Mouse (Mus musculus): ENCODE results near the gene 1810013L24Rik. TPM values are rescaled to one million over a fixed set of nuclear protein-coding genes. Genes with fewer than 3 reads are reported as not detected.

The 1810013L24Rik gene
- polyA plus RNA-seq, 1 experiment from 2014 or later, result 20.5 TPM

DNA sequence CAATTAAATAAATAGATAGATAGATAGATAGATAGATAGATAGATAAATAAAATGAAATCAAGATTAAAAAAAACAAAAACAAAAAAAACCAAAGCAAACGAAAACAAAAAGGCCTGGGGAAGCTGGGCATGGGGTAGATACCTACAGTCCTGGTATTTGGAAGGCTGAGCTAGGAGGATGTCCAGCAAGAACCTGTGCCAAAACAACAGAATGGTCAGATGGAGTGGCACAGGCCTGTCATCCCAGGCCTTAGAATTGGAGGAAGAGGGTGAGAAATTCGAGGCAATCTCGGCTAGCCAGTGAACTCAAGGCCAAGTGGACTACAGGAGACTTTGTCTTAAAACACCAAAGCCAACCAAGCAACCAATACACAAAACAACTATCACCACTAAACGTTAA is 12.0 kb upstream of the 1810013L24Rik start:
- WGBS, result 79% methylated on average over 4 of the region's 4 CpGs
- Histone ChIP-seq H3K27ac (no peak overlapping the region), H3K4me1 (no peaks in the 10 kb centered on the region), H3K4me3 (no peak overlapping the region), H3K9me3 (replicated peaks) (no peaks in the 10 kb centered on the region), H3K27me3 (ENCODE audit: low read depth, poor library complexity, severe bottlenecking) (no peaks in the 10 kb centered on the region), H3K36me3 (no peaks in the 10 kb centered on the region)
- no peak for DNase-seq (ENCODE audit: low spot score)

GRCm38 (mm10) chr16:8821429-8821828 is 8.5 kb upstream of the 1810013L24Rik start:
- Histone ChIP-seq H3K27ac (no peak overlapping the region), H3K27me3 (ENCODE audit: low read depth, poor library complexity, severe bottlenecking) (no peaks in the 10 kb centered on the region), H3K4me3 (no peak overlapping the region), H3K4me1 (no peaks in the 10 kb centered on the region), H3K9me3 (replicated peaks) (no peaks in the 10 kb centered on the region), H3K36me3 (no peaks in the 10 kb centered on the region)
- DNase-seq (ENCODE audit: low spot score), result no peak
- WGBS, result 96% methylated on average over 1 of the region's 1 CpGs

GRCm38 (mm10) chr16:8822586-8822985 is 7.3 kb upstream of the 1810013L24Rik start:
- Histone ChIP-seq H3K4me1 (no peaks in the 10 kb centered on the region), H3K9me3 (replicated peaks) (no peaks in the 10 kb centered on the region), H3K4me3 (no peak overlapping the region), H3K36me3 (no peaks in the 10 kb centered on the region), H3K27ac (no peak overlapping the region), H3K27me3 (ENCODE audit: low read depth, poor library complexity, severe bottlenecking) (no peaks in the 10 kb centered on the region)
- WGBS, result 84% methylated on average over 4 of the region's 4 CpGs
- DNase-seq (ENCODE audit: low spot score), result no peak

DNA sequence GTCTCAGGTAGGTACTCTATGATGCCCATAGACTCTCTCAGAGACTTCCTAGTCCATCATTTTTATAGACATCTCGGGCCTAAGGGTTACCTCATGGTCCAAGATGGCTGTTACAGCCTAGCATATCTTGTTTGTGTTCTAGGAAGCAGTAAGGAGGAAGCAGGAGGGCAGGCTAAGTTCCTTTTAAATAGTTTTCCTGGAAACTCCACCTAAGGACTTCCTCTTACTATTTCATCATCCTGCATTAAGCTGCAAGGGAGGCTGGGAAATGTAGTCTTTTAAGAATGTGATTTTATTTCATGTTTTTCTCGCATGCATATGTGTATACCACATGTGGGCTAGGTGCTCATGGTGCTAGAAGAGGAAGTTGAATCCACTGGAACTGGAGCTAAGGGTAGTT is 6.2 kb upstream of the 1810013L24Rik start:
- Histone ChIP-seq H3K36me3 (no peaks in the 10 kb centered on the region), H3K27me3 (ENCODE audit: low read depth, poor library complexity, severe bottlenecking) (no peaks in the 10 kb centered on the region), H3K27ac (no peak overlapping the region), H3K4me1 (no peaks in the 10 kb centered on the region), H3K9me3 (replicated peaks) (no peaks in the 10 kb centered on the region), H3K4me3 (no peak overlapping the region)
- no peak for DNase-seq (ENCODE audit: low spot score)
- 84% methylated on average over 2 of the region's 2 CpGs for WGBS

- no peak overlapping the region for H3K27ac ChIP-seq
- no peaks in the 10 kb centered on the region for H3K9me3 ChIP-seq (replicated peaks)
- H3K4me3 ChIP-seq, result no peak overlapping the region
- H3K27me3 ChIP-seq (ENCODE audit: low read depth, poor library complexity, severe bottlenecking), result no peaks in the 10 kb centered on the region
- peaks cover 7% of the 10 kb centered on the region for H3K36me3 ChIP-seq
- WGBS, result 88% methylated on average over 7 of the region's 7 CpGs
- H3K4me1 ChIP-seq, result peaks cover 10% of the 10 kb centered on the region
- no peak for DNase-seq (ENCODE audit: low spot score)
Measured at GRCm38 (mm10) chr16:8827366-8827765, 2.5 kb upstream of the 1810013L24Rik start.

GRCm38 (mm10) chr16:8828636-8829563 is 1.0 kb upstream of the 1810013L24Rik start:
- 13% methylated on average over 33 of the region's 33 CpGs for WGBS
- Histone ChIP-seq H3K4me3 (peak overlapping the region; percentile 83), H3K27ac (peak overlapping the region; percentile 83), H3K9me3 (replicated peaks) (no peaks in the 10 kb centered on the region), H3K27me3 (ENCODE audit: low read depth, poor library complexity, severe bottlenecking) (no peaks in the 10 kb centered on the region), H3K36me3 (peaks cover 22% of the 10 kb centered on the region), H3K4me1 (peaks cover 10% of the 10 kb centered on the region)
- DNase-seq (ENCODE audit: low spot score), result peak; percentile 70

DNA sequence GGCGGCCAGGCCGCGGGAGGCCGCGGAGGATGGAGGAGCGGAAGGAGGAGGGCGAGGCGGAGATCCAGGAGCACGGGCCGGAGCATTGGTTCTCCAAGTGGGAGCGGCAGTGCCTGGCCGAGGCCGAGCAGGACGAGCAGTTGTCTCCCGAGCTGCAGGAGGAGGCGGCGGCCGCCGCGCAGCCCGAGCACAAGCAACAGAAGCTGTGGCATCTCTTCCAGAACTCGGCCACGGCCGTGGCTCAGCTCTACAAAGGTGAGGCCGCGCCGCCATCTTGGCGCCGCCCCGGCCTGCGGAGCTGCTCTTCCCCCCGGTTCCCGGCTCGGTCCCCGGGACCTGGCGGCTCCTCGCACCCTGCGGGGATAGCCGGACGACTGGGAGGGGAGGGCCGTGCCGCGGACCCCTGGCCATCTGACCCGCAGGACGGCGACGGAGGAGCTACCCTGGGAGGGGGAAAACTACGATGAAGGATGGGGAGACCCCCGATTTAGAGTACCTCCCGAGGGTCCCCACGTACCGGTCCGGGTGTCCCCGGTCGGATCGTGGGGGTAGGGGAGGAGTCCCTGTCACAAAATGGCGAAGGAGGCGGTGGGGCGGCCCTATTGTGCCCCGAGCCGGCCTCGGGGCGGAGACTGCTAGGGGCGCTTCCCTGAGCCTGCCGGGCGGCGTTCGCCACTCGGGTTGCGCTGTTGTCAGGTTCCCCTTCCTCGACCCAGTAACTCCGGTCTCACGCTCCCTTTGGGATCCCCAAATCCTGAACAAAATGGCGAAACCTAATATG is 721 bp downstream of the 1810013L24Rik start:
- peaks cover 10% of the 10 kb centered on the region for H3K4me1 ChIP-seq
- DNase-seq (ENCODE audit: low spot score), result peak; percentile 75
- H3K36me3 ChIP-seq, result peaks cover 39% of the 10 kb centered on the region
- no peaks in the 10 kb centered on the region for H3K9me3 ChIP-seq (replicated peaks)
- H3K27me3 ChIP-seq (ENCODE audit: low read depth, poor library complexity, severe bottlenecking), result no peaks in the 10 kb centered on the region
- under 1% methylated on average over 73 of the region's 74 CpGs for WGBS
- H3K27ac ChIP-seq, result peak overlapping the region; percentile 94
- peak overlapping the region; percentile 83 for H3K4me3 ChIP-seq

DNA sequence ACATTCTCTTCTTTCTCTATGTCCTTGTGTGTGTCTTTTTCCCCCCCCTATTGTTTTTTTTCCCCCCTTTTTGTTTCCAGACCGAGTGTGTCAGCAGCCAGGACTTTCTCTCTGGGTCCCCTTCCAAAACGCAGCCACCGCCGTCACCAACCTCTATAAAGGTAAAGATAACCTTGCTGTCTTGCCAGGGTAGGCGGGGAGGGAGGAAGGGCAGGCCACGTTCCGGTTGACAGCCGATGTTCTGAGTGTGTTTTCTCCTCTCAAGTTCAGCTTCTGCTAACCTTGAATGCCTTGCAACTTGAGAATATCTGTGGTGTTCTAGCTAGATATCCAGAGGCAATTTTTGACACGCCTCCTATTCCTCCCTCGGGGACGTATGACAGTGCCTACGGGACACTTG is 1.3 kb downstream of the 1810013L24Rik start:
- Histone ChIP-seq H3K36me3 (peaks cover 45% of the 10 kb centered on the region), H3K27ac (peak overlapping the region; percentile 94), H3K27me3 (ENCODE audit: low read depth, poor library complexity, severe bottlenecking) (no peaks in the 10 kb centered on the region), H3K4me1 (peaks cover 10% of the 10 kb centered on the region), H3K9me3 (replicated peaks) (no peaks in the 10 kb centered on the region), H3K4me3 (peak overlapping the region; percentile 83)
- peak; percentile 34 for DNase-seq (ENCODE audit: low spot score)
- 16% methylated on average over 12 of the region's 12 CpGs for WGBS

GRCm38 (mm10) chr16:8836876-8837275 is 7.0 kb downstream of the 1810013L24Rik start:
- 98% methylated on average over 1 of the region's 1 CpGs for WGBS
- H3K4me3 ChIP-seq, result no peak overlapping the region
- H3K9me3 ChIP-seq (replicated peaks), result no peaks in the 10 kb centered on the region
- peaks cover 95% of the 10 kb centered on the region for H3K36me3 ChIP-seq
- H3K27me3 ChIP-seq (ENCODE audit: low read depth, poor library complexity, severe bottlenecking), result no peaks in the 10 kb centered on the region
- DNase-seq (ENCODE audit: low spot score), result no peak
- H3K27ac ChIP-seq, result no peak overlapping the region
- peaks cover 1% of the 10 kb centered on the region; the same call in 1 of the 2 replicates for H3K4me1 ChIP-seq

- no peak overlapping the region for H3K27ac ChIP-seq
- no peaks in the 10 kb centered on the region for H3K9me3 ChIP-seq (replicated peaks)
- peaks cover 97% of the 10 kb centered on the region for H3K36me3 ChIP-seq
- H3K27me3 ChIP-seq (ENCODE audit: low read depth, poor library complexity, severe bottlenecking), result no peaks in the 10 kb centered on the region
- H3K4me1 ChIP-seq, result no peaks in the 10 kb centered on the region
- DNase-seq (ENCODE audit: low spot score), result no peak
- WGBS, result 97% methylated on average over 1 of the region's 1 CpGs
- no peak overlapping the region for H3K4me3 ChIP-seq
Measured at GRCm38 (mm10) chr16:8837595-8837994, 7.7 kb downstream of the 1810013L24Rik start.

DNA sequence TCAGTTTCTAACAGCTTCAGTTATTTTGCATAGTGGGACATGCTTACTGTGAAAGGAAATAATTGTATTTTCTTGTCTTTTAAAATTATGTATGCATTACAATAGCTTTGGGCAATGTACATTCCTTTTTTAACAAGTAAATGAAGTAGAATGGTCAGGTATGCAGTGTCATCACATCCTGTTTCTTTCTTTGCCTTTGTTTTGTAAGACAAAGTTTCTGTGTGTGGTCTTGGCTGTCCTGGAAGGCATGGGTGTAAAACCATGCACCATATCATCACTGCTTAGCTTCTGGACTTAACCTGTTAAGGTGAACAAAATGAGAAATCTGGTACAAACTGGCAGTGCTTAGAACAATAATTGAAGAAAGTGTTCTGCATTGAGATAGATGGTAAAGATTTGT is 9.0 kb downstream of the 1810013L24Rik start:
- Histone ChIP-seq H3K27me3 (ENCODE audit: low read depth, poor library complexity, severe bottlenecking) (no peaks in the 10 kb centered on the region), H3K4me1 (no peaks in the 10 kb centered on the region), H3K4me3 (no peak overlapping the region), H3K9me3 (replicated peaks) (no peaks in the 10 kb centered on the region), H3K27ac (no peak overlapping the region), H3K36me3 (peaks cover 97% of the 10 kb centered on the region)
- no peak for DNase-seq (ENCODE audit: low spot score)

DNA sequence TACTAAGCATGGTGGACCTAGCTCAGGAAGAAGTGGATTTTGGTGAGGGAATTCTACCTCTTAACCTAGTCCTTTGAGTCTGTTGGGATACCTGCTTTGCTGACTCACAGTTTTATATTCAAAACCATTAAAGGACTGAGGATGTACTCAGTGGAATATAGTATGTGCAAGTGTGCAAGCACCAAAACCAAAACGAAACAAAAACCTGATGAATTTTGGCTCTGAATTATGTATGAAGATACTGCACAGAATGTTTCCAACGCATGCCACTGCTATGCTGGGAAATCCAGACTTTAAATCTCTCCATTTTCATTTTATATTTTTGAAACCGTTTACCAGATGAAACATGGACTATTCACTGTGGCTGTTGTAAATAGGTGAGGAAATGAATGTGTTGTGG is 10.7 kb downstream of the 1810013L24Rik start:
- Histone ChIP-seq H3K9me3 (replicated peaks) (no peaks in the 10 kb centered on the region), H3K36me3 (peaks cover 97% of the 10 kb centered on the region), H3K27me3 (ENCODE audit: low read depth, poor library complexity, severe bottlenecking) (no peaks in the 10 kb centered on the region), H3K4me1 (no peaks in the 10 kb centered on the region), H3K4me3 (no peak overlapping the region), H3K27ac (no peak overlapping the region)
- no peak for DNase-seq (ENCODE audit: low spot score)
- whole genome bisulfite sequencing, result 92% methylated on average over 3 of the region's 3 CpGs

DNA sequence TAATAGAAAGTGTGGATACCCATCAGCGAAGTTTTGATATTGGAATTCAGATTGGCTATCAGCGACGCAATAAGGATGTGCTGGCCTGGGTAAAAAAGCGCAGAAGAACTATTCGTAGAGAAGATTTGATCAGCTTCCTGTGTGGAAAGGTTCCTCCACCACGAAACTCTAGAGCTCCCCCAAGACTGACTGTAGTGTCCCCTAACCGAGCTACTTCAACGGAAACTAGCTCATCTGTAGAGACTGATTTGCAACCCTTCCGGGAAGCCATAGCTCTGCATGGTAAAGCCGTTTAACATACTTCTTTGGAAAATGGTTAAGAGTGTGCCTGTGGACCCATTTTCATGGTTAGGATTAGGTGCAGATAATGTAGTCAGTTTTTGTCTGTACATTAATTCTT is 13.1 kb downstream of the 1810013L24Rik start:
- H3K9me3 ChIP-seq (replicated peaks), result no peaks in the 10 kb centered on the region
- no peaks in the 10 kb centered on the region for H3K27me3 ChIP-seq (ENCODE audit: low read depth, poor library complexity, severe bottlenecking)
- 95% methylated on average over 10 of the region's 10 CpGs for WGBS
- H3K27ac ChIP-seq, result no peak overlapping the region
- H3K4me3 ChIP-seq, result no peak overlapping the region
- DNase-seq (ENCODE audit: low spot score), result no peak
- H3K4me1 ChIP-seq, result no peaks in the 10 kb centered on the region
- peaks cover 95% of the 10 kb centered on the region for H3K36me3 ChIP-seq
